Mouse (Mus musculus) retina, postnatal 1 day (tissue): Measurements from ENCODE around the gene 6430628N08Rik.

ENCODE experiments used
- DNase-seq: peaks from one replicate; pipeline ENCODE4 v3.0.0-alpha.2; 2012

Gene 6430628N08Rik

DNA sequence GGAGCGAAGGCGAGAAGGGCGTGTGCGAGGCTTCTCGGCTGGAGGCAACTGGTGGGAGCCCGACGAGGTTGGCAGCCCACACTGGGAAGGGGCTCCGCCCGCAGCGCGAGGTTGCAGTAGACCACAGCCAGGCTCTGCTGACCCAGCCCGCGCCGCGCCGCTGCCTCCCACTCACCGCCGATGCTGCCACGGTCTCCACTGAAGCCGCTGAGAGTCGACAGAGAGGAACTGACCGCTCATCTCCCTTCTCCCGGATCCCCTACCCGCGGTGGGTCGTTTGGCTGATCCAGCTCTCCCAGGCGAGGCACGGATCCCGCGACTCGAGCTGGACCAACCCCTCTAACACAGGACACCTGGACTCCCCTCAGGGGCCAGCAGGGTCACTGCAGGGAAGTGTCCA lies at the start of gene 6430628N08Rik:
Gene 6430628N08Rik (plus strand): TSS at position 113 of the 400 bp plus-strand sequence.
- peak; percentile 47 for DNase-seq

DNA sequence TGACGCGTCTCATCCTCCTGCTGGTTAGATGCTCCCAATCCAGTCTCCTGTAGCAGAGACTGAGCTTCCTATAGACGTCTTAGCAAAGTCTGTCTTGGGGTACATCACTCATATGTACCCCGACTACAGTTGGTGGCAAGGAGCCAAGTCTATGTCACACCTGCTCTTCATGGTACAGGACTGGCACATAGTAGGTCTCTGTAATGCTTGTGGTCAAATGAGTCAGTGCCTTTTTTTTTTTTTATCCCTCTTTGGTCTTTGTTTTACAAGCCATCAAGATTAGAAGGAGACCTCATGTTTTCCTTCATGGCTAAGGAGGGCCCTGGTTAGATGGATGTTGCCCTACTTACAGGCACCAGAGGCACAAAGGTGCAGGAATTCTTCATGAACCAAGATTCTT lies 49.6 kb upstream of the 6430628N08Rik start:
- no peak for DNase-seq

DNA sequence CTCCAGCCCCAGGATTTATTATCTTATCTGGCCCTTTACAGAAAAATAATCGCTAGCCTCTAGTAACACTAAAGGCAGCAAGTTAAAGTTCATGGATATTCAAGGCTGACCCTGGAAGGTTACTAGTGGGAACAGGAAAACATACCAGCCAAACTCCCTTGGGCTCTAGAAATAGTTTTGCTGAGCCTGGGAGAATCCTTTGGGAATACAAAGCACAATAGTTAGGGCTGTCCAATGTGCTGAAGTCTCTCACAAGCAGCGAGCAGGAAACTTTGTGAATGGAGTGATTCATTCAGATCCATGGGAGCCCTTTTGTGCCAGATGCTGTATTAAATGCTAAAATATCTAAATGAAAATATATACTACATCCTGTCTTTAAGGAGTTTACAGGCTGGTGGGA lies 43.8 kb upstream of the 6430628N08Rik start:
- DNase-seq: no peak

DNA sequence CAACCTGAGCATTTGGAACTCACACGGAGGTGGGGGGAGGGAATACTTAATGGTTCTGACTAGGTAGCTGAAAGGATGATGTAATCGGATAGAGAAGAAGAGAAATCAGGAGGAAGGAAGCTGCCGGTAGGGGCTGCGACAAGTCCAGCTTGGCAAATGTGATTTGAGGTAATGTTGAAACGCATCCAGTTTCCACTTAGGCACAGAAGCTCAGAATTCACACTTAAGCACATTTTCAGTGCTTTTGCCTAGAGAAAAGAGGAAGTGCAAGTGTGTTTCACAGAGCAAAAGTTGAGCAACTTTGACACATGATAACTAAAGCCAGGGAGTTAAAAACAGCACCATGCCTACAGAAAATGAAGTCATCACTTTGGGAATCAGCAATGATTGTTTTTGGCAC lies 43.1 kb upstream of the 6430628N08Rik start:
- no peak for DNase-seq

DNA sequence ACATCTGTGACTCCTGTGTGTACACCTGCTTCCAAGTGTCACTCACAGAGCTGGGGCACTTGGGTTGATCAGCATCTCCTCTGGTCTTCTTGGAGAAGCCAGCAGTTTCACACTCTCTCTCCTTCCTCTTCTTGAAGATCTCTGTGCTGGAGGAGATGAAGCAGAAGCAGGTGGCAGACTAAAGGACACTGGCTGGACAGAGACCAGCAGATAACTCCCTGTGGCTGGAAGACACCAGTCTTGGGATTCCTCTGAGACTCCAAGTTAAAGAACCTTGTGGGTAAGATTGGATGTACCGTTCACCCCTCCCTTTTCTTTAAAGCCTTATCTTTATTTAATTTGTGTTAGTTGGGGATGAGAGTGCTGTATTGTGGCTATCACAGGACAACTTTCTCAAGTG lies 42.4 kb upstream of the 6430628N08Rik start:
- DNase-seq: no peak

DNA sequence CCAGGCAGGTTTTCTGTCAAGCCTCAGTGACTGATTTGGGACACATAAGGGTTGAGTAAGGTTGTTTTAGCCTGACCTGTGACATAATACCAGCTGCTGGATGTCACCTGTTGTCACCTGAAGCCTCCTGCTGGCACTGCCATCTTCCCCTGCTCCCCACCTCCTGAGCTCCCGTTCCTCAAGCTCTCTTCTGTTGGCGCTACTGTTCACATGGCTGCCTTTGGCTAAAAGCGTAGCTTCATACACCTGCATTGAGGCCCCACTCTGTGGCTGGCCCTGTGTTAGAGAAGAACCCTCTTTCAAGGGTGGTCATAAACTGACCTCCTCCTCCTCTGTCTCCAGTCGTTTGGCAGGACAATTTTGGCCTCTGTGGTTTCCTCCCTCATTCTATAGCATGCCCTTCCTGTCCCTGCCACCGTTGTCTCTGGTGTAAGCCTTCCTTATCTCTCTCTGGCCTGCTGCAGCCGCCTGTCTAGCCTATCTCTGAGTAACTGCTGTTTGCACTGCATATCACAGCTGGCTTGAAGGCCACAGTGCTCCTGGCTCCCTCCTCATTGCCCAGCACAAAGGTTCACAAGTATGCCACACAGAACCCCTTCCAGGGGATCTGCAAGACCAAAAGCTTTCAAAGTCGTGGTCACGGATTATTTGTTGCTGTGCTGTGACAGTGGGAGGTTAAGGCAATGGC lies 41.3 kb upstream of the 6430628N08Rik start:
- DNase-seq: no peak

DNA sequence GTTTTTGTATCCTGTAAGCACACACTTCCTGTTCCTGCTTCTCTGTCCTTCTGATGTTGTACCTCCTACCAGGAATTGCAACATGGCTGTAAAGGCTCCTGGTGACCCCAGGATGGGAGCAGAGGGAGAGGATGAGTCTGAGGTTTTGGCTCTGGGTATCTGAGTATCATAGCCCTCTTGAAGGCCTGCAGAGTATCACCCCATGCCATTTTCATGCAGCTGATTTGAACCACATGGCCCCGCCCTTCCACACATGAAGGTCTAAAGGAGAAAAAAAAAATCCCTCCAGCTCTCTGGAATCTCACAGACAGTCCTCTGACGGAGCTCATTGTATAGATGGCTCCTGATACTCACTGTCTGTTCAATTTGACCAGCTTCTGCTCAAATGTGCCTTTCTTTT lies 40.4 kb upstream of the 6430628N08Rik start:
- no peak for DNase-seq

DNA sequence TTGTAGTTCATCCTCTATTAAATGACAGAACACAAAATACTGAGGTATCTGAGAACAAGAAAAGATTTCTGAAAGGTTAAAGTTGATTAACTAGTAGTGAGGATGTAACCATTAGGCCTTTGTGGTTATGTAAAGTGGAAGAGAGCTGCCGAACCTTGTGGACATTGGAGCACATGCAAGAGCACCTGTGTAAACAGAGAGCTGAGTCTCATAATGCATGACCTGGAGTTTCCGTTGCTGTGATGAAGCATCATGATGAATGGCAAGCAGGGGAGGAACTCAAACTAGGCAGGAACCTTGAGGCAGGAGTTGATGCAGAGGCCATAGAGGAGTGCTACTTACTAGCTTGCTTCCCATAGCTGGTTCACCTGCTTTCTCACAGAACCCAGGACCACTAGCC lies 39.8 kb upstream of the 6430628N08Rik start:
- no peak for DNase-seq

DNA sequence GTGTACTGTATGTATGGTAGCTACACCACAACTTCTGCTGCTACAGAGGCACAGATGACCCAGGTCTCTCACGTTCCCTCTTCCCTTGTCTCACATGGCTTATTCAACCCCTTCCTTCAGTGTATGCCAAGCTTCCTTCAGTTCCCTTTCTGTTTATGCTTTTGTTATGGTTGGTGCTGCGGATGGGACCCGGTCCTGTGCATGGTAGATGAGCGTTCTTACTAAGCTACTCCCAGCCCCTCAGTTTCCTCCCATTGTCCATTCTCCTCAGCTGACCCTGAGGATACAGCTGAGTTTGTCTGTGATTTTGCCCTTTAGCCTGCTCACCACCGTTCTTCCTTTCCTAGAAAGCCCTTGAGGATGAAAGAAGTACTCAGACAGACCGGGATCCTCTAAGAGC lies 38.9 kb upstream of the 6430628N08Rik start:
- no peak for DNase-seq

DNA sequence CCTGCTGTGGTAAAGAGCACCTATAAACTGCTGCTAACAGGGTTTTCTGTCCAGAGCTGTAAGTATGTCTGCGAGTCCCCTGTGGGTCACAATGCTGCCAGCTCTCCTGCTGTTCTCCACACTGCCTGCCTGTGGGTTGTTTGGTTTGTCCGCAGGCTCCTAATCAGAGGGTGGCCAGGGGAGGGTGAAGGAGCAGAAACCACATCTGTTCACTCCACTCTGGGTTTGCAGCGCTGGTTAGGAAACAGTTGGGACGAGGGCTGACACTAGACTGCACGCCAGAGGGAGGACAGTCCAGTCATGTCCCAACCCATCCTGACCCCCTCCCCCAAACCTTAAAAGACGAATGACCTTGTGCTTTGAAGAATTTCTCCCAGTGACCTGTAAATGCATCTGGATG lies 35.4 kb upstream of the 6430628N08Rik start:
- no peak for DNase-seq

DNA sequence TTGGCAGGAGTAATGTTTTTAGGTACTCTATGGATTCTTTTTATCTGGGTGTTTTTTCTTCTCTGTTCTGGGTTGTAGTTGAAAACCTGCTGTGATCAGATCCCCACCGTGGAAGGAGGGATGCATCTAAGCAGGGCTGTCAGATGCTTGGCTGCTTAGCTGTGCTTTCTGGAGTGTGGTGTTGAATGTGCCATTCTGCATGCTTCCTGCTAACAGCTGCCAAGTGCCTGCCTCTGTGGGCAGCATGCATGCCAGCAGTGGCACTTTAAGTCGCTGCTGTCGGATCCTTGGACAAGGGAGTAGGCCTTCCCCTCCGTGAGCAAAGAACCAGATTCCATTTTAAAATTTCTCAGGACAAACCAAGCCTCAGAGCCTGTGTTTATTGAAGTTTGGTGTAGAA lies 34.9 kb upstream of the 6430628N08Rik start:
- no peak for DNase-seq

DNA sequence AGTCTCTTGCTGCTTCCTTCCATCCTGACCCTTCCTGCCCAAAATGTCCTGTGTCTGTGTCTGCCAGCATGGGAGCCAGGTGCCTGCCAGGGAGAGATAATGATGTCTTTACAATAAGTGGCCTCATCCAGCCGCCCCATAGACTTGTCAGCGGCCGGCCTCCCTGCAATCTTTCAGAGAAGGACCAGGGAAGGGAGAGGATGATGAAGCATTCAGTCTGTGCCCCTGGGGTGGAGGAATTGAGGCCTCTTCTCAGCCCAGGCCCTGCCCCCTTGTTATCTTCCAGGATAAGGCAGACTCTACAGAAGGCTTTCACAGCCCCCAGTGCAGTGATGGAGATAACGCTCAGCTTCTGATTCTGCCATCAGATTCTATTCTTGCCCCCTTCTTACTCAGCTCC lies 34.2 kb upstream of the 6430628N08Rik start:
- no peak for DNase-seq

DNA sequence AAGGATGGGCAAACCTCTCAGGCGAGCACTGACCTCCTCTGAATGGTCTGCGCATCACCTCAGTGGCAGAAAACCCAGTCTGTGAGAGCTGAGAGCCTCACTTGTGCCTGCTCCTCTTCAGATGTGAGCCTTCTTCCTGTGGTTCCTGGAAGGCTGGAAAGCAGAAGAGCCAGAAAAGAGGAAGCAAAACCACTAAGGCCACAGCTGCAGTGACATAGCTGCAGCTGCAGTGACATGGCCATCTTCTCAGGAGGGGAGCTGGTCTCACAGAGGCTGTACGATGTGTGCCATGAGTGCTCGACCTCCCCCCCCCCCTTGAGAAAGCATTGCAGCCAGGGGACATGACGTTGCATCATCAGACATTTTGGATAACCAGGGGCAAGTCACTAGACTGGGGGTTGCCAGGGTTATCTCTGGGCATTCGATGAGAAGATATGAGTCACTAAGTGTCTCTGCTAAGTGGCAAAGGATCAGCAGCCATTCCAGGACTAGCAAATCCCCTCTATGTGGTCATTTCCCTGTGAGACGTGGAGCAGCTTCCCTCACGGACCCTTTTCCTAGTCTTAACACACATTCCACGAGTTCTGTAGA lies 33.1 kb upstream of the 6430628N08Rik start:
- DNase-seq: no peak

DNA sequence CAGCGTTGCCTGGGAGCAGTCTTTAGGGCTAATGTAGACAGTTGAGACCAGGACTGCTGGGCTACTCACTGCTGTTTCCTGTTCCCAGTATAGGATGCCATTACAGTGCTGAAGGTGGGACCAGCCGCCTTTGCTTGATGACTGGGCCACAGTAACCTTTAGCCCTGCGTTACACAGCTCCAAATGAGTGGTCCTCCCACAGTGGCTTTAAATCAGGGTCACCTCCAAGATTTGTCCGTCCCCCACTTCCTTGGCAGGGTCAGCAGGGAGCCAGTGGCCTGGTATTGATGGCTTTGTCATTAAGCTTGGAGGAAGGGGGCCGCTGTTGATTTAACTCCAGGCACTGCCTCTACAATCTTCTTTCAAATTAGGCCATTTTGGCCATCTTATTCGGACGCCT lies 27.1 kb upstream of the 6430628N08Rik start:
- DNase-seq: no peak

DNA sequence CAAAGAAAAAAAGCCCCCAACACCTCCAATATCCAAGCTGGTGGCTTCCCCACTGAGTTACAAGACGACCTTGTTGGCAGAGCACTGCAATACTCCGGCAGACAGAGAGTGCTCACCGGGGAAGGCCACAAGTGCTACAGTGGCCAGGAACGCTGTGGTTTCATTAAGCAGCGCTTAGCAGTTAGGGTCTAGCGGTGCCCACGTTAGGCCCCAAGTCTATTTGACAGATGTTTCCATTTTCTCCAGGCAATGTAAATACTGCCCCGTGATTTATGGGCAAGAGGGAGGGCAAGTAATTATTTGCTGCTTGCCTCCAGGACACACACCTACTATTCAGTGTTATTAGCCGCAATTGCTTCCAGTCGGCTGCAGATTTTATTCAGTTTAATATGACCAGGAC lies 26.6 kb upstream of the 6430628N08Rik start:
- DNase-seq: no peak

DNA sequence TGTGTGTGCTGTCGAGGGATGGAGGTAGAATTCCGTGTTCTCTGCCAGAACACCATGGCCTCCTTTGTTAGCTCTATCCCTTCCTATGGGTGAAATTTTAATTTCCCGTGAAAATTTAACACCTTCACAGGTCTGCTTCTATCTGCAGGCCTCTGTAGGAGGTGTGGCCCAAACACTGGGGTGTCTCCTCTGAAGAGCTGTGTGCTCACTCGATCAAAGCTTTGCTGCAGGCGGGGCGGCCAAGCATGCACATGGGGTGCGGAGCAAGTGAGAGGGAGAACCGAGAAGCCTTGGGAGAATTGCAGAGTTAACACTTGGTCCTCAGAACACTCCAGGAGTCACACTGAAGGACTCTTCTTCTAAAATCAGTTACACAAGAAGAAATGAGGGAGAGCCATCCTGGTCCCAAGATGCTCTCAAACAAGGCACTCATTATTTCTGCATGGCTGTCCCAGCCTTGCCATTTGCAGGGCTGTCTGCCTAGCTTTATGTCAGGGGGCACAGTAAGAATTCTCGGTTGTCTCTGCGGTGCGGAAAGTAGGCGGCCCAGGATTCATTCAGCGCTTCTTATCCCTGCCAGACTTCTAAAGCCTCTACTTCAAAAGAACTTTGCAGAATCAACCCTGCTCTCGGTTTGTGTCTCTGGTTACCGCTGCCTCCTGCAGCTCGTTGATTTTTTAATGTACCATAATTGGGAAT lies 20.8 kb upstream of the 6430628N08Rik start:
- peak; percentile 62 for DNase-seq

DNA sequence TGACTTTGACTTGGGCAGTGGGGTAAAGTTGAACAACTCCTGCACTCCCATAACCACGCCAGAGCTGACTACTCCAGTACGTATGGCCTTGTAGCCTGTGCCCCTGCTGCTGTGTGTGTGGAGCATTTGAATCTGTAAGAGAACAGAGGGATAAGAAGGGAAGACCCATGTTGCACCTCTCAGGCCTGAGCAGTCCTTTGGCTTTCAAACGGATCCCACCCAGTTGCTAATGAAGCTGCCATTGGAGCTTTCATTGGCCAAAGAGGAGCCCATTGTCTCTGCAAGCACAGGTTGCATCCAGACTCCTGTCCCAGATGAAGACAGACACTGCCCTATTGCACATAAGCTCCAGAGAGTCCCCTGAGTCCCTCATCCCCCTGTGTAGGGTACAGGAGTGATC lies 17.2 kb upstream of the 6430628N08Rik start:
- DNase-seq: no peak

DNA sequence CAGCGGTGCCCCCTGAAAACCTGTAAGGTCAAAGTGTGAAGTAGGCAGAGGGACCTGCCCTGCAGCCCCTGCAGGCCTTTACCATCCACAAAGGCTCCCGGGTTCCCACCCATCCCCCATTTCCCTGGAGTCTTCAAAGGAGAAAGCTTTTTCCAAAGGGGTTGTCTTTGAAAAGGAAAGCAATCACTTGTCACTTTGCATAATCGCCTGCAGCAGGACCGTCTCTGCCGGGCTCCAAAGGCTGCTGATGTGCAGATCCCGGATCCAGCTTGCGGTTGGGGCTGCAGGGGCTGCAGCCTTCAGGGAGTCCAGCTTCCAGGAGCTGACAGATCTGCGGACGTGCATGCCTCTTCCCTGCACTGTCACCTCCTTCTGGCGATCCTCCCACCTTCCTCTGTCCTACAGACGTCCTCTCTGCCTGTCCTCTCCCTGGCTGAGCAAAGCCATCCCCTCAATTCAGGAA lies 12.2 kb upstream of the 6430628N08Rik start:
- DNase-seq: peak; percentile 71

DNA sequence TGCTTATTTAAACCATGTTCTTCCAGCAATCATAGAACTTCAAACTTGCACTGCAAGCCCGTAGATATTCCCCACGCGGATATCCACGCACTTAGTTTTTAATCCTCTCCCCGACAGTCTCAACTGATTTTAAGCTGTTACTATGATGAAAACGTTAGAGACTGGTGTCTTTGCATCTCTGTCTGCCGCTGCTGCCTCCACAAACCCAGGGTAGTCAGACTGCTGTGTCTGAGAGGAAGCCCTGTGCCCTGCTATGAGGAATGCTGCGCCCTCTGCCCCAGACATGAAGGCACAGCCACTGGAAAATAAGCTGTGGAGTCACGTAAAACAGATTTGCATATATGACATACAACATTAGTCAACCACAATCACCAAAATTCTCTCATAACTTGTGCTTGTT lies 11.6 kb upstream of the 6430628N08Rik start:
- no peak for DNase-seq

DNA sequence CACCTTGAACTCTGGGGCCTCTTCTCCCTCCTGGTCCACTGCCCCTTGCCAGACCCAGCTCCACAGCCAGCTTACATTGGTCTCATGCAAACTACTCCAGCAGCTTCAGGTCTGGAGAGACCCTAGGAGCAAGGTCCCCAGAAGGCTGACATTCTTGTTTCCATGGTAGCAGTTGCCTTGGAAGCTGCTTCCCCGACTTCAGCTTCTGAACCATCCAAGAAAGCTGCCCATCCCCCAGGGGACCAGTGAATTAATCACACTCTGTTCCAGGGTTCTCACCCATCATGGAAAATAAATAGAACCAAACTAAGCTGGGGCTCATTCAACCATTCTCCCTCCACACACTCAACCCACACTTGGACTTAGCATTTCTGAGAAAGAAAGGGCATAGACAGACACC lies 9.3 kb upstream of the 6430628N08Rik start:
- peak; percentile 62 for DNase-seq

DNA sequence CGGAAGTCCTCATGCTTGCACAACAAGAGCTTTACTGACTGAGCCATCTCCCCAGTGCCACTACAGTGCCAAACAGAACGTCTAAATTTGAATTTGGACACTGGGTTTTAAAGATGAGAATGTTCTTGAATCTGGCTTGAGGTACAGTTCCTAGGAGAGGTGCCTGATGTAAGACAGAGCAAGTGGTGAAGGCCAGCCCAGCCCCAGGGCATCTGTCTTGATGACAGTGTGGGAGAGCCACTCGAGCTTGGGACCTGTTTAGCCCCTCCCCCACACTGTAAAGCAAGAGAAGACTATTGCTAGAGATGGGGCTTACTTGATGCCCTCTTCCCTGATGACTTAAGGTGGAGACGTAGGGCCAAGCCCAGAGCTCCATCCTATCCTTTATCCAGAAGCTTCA lies 8.3 kb upstream of the 6430628N08Rik start:
- no peak for DNase-seq

DNA sequence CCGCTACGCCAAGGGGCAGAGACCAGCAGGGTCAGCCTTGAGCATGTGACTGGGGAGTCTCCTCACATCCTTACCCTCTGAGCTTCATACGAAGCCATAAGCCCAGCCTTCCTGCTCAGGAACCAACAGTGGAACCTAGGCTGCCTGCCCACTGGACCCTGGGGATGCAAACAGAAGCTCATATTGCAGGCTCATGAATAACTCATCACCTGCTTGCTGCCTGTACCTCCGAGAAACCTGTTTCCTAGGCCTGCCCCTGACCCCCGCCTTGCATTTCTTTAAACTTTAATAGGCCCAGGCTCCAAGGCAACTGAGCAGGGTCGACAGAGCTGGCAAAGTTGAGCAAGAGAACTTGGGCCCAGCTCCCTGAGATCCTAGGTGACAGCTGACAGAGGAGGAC lies 6.4 kb upstream of the 6430628N08Rik start, which contains the start of gene Kncn:
Gene Kncn (plus strand): TSS at position 379 of the 400 bp plus-strand sequence.
- DNase-seq: peak; percentile 20

DNA sequence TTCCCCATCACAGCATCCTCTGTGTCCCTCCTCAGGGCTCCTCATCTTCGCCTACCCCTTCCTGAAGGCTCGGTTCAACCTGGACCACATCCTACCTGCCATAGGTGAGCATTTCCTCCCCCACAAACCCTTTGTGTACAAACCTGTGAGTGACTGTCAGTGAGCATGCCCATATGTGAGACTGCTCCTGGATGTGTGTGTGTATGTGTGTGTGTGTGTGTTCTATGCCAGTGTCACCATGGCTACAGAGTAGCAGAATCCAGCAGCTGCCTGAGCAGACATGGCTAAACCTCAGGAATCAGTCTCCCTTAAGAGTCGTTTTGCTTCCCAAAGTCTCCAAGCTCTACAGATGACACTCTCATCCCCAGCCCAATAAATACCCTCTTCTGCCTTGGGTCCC lies 4.6 kb upstream of the 6430628N08Rik start:
- peak; percentile 30 for DNase-seq

DNA sequence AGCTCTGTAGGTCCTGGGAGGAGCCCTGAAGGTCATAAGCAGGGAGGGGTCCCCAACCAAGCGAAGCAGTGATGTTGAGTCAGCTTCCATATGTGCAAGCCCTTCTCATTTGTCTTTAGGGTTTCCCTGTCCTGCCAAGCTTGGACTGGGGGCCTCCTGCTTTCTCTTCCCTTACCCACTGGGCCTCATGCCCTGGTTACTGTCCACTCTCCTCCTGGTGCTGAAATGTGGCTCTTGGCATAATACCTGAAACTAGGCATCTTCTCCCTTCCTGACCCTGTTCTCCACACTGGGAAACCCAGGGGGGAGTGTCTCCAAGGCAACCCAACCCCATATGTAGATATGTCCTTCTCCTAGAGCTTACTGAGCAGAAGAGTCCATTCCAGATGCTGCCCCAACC lies 3.6 kb upstream of the 6430628N08Rik start:
- no peak for DNase-seq
